ENCODE assay signal across 8 mouse cellular contexts in the genomic region with DNA sequence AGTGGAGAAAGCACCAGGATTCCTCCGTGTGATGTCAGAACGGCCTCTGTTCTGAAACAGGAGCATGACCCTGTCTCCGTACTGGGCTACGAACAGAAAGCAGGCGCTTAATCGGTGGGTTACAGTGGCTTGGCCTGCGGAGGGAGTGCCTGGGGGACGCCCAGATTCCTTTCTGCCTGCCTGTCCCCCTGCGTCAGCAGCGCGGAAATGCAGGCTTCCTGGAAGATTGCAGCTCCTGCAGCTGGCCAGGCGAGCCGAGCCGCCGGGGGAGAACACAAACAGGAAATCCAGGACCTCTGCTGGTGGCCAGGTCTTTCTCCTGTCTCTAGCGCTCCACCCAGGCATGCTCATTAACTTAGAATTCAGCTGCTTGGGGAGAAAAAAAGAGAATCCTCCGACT. TPM values are rescaled to one million over a fixed set of nuclear protein-coding genes. Genes with fewer than 3 reads are reported as not detected.
DNase-seq lines count a peak whose midpoint lies in the region; ATAC-seq and TF ChIP-seq lines count a peak whose summit lies in the region.

No protein-coding gene starts in this region.

- peaks cover 3% of the 10 kb centered on the region; the same call in 1 of the 2 replicates for H3K4me1 ChIP-seq in forebrain, embryonic 11.5 days (replicated peaks; ENCODE audit: control insufficient read depth, insufficient read depth, low read length)

- TF ChIP-seq CTCF in C2C12 (IDR thresholded peaks at IDR 0.05; ENCODE audit: control insufficient read depth, insufficient read depth, insufficient read length), result no peak

- H3K27me3 ChIP-seq in C2C12 (ENCODE audit: control insufficient read depth, insufficient read depth, insufficient read length), result no peaks in the 10 kb centered on the region
- H3K27me3 ChIP-seq in forebrain, embryonic 11.5 days (ENCODE audit: control insufficient read depth, insufficient read depth, low read length), result peaks cover 11% of the 10 kb centered on the region
- no peaks in the 10 kb centered on the region for H3K27me3 ChIP-seq in splenic B cell, adult 2 months (ENCODE audit: control insufficient read depth, insufficient read depth, low read length, poor library complexity, severe bottlenecking)

- intact Hi-C loops in heart, postnatal 10 days (cut with DNase I), result no loop called here

- no peaks in the 10 kb centered on the region for H3K79me3 ChIP-seq in C2C12 (ENCODE audit: low read depth)

- under 1% methylated on average over 17 of the region's 17 CpGs for WGBS in forebrain, embryonic 11.5 days

- H3K4me3 ChIP-seq in C2C12 (ENCODE audit: insufficient read depth, poor library complexity, severe bottlenecking), result no peak overlapping the region
- no peak overlapping the region for H3K4me3 ChIP-seq in forebrain, embryonic 11.5 days (ENCODE audit: low read depth, low read length)

- no peak overlapping the region for H3K27ac ChIP-seq in forebrain, embryonic 11.5 days (ENCODE audit: low read depth, low read length)

- H3K79me2 ChIP-seq in C2C12 (ENCODE audit: control insufficient read depth, insufficient read depth), result no peaks in the 10 kb centered on the region

- DNase-seq in ZHBTc4 (ENCODE audit: low read depth, low spot score), result peak; percentile 92
- DNase-seq in forebrain, embryonic 11.5 days (ENCODE audit: low spot score), result peak; percentile 84
- DNase-seq in heart, postnatal 10 days, result peak; percentile 91 to 92
- DNase-seq in kidney, postnatal 36 days, result peak; percentile 88 to 91
- peak; percentile 89 for DNase-seq in mesoderm, embryonic 11.5 days (ENCODE audit: low read depth, low spot score)
- peak; percentile 30 for DNase-seq in splenic B cell, adult 2 months (ENCODE audit: low read depth, low spot score)
- DNase-seq in cerebellum, postnatal 25 days, result no peak

- no peaks in the 10 kb centered on the region for H3K9me3 ChIP-seq in forebrain, embryonic 11.5 days (ENCODE audit: control insufficient read depth, low read length)

- peak overlapping the region; percentile 28 for H3K4me2 ChIP-seq in forebrain, embryonic 11.5 days (ENCODE audit: low read depth, low read length, severe bottlenecking)

- H3K9ac ChIP-seq in forebrain, embryonic 11.5 days (ENCODE audit: low read length), result peak overlapping the region; percentile 20; the same call in 1 of the 2 replicates

- peak; percentile 56; the same call in 1 of the 2 replicates for ATAC-seq in forebrain, embryonic 11.5 days (replicated peaks; ENCODE audit: low FRiP score)

- peak overlapping the region; percentile 28 for H3ac ChIP-seq in C2C12 (ENCODE audit: control insufficient read depth, insufficient read length, low read depth)

- H3K36me3 ChIP-seq in C2C12 (ENCODE audit: control insufficient read depth, insufficient read depth), result no peaks in the 10 kb centered on the region
- no peaks in the 10 kb centered on the region for H3K36me3 ChIP-seq in forebrain, embryonic 11.5 days (ENCODE audit: control insufficient read depth, insufficient read depth, low read length)
- no peaks in the 10 kb centered on the region for H3K36me3 ChIP-seq in splenic B cell, adult 2 months (ENCODE audit: control insufficient read depth, insufficient read depth, low read length, poor library complexity, severe bottlenecking)

TF ChIP-seq in C2C12, 6 proteins besides CTCF, POLR2A, EP300 and RAD21:
- no peak for TF ChIP-seq USF1 (IDR thresholded peaks at IDR 0.05; ENCODE audit: low read depth)
- TF ChIP-seq MYOG (IDR thresholded peaks at IDR 0.05; ENCODE audit: control insufficient read depth, extremely low read depth, insufficient read length), result no peak
- peak; percentile 82 for TF ChIP-seq MAX (IDR thresholded peaks at IDR 0.05)
- TF ChIP-seq MYOD1 (IDR thresholded peaks at IDR 0.05; ENCODE audit: control insufficient read depth, insufficient read length, low read depth), result peak; percentile 26
- peak; percentile 28 for TF ChIP-seq CEBPB (IDR thresholded peaks at IDR 0.05; ENCODE audit: low read depth)
- no peak for TF ChIP-seq FOSL1 (IDR thresholded peaks at IDR 0.05; ENCODE audit: insufficient read depth, low read length, poor library complexity, severe bottlenecking)

RNA-seq across cellular contexts. Expression of a gene that starts 5.1 kb away (rescaled TPM):
- polyA plus RNA-seq in C2C12 (2012; fragmentation: generic; extraction: Trizol), result not detected
- 1.1 and 1.7 TPM in 2 replicates for polyA plus RNA-seq in forebrain, embryonic 11.5 days (2014; fragmentation: Nextera tagmentation; extraction: Ambion mirVana)
- 1 to 10 TPM; 1.6 to 2.0 TPM for total RNA-seq in heart, postnatal 10 days (2021)

RNA-seq across cellular contexts. Expression of a gene that starts 45.3 kb away (rescaled TPM):
- 9.9 TPM for polyA plus RNA-seq in C2C12 (2012; fragmentation: generic; extraction: Trizol)
- 10.0 and 12.3 TPM in 2 replicates for polyA plus RNA-seq in forebrain, embryonic 11.5 days (2014; fragmentation: Nextera tagmentation; extraction: Ambion mirVana)
- 10 to 100 TPM in 1 of 2 experiments, 1 to 10 TPM in 1; 7.0 to 11.9 TPM for total RNA-seq in heart, postnatal 10 days (2021)

Comparison
In these comparisons a context has a peak if more than half of its experiments do, and no peak if none do; other contexts are left out.
1. DNase-seq: peak in ZHBTc4 (single experiment), forebrain, embryonic 11.5 days (single experiment), heart, postnatal 10 days (2 of 2), kidney, postnatal 36 days (2 of 2), mesoderm, embryonic 11.5 days (single experiment) and splenic B cell, adult 2 months (single experiment); none in cerebellum, postnatal 25 days (0 of 2).